Mouse (Mus musculus): ENCODE results near the gene Krt12. TPM values are rescaled to one million over a fixed set of nuclear protein-coding genes. Genes with fewer than 3 reads are reported as not detected.

The Krt12 gene
- polyA plus RNA-seq, 1 experiment, result not detected

DNA sequence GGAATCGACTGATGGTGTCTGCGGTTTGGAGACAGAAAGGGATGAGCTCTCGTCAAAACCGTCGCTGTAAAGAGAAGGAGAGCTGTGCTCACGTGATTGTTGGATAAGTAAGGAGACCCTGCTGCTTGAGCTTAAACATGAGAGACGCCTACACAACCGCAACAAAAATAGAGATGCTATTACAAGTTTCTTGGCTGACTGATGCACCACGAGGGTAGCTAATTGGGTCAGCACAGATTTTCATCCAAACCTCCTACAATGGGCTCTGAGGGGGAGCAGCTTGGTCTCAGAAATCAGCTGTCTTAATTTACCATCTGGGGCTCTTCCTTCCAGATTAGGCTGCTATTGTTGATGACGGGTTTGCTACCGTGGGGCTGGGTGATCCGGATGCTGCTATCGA lies 5.2 kb downstream of the Krt12 start:
- Histone ChIP-seq H3K27me3 (ENCODE audit: control insufficient read depth, insufficient read depth, low read length, poor library complexity, severe bottlenecking) (no peaks in the 10 kb centered on the region), H3K27ac (ENCODE audit: insufficient read depth, low read length) (no peak overlapping the region), H3K36me3 (ENCODE audit: control insufficient read depth, insufficient read depth, low read length, poor library complexity, severe bottlenecking) (no peaks in the 10 kb centered on the region), H3K4me3 (ENCODE audit: low read depth, low read length) (no peak overlapping the region), H3K4me1 (ENCODE audit: control insufficient read depth, insufficient read depth, low read length) (no peaks in the 10 kb centered on the region), H3K9ac (ENCODE audit: low read depth, poor library complexity, severe bottlenecking) (no peak overlapping the region), H3K9me3 (replicated peaks; ENCODE audit: control insufficient read depth, insufficient read depth, low read length, poor library complexity, severe bottlenecking) (no peaks in the 10 kb centered on the region)
- TF ChIP-seq EP300 (IDR thresholded peaks at IDR 0.05; ENCODE audit: insufficient read depth, low read depth, low read length) (no peak), CTCF (IDR thresholded peaks at IDR 0.05; ENCODE audit: low read depth, low read length) (no peak), POLR2A (IDR thresholded peaks at IDR 0.05; ENCODE audit: insufficient read depth, low read length) (no peak)

DNA sequence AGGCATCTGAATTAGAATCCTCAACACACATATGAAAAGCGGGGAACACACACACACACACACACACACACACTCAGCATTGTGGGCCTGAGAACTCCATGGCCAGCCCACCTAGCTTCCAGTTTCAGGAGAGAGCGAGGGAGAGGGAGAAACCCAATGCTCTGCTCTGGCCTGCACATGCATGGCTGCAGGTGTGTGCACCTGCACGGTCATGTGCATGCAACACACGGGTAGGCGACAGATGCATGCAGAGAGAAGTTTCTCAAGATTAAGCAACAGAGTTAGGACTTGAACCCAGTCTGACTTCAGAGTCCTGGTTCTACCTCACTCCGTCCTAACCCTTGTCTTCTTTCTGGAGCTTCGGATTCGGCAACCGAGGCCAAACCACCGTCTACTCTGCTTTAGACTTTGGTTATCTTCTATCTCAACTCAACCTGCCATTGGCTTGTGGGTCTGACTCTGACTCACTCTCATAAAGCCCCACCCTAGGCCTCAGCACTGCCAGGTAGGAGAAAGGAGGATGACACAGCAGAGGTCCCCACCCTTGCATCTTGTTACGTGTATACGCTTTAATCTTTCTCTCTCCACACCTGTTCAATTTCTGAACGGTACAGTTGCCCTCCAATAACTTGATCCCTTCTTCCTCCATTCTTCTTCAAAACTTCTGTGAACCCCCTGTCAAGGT lies 7.5 kb downstream of the Krt12 start:
- Histone ChIP-seq H3K9me3 (replicated peaks; ENCODE audit: control insufficient read depth, insufficient read depth, low read length, poor library complexity, severe bottlenecking) (no peaks in the 10 kb centered on the region), H3K9ac (ENCODE audit: low read depth, poor library complexity, severe bottlenecking) (no peak overlapping the region), H3K36me3 (ENCODE audit: control insufficient read depth, insufficient read depth, low read length, poor library complexity, severe bottlenecking) (no peaks in the 10 kb centered on the region), H3K27ac (ENCODE audit: insufficient read depth, low read length) (no peak overlapping the region), H3K4me1 (ENCODE audit: control insufficient read depth, insufficient read depth, low read length) (no peaks in the 10 kb centered on the region), H3K4me3 (ENCODE audit: low read depth, low read length) (no peak overlapping the region), H3K27me3 (ENCODE audit: control insufficient read depth, insufficient read depth, low read length, poor library complexity, severe bottlenecking) (no peaks in the 10 kb centered on the region)
- no peak for TF ChIP-seq POLR2A (IDR thresholded peaks at IDR 0.05; ENCODE audit: insufficient read depth, low read length)
- no peak for TF ChIP-seq EP300 (IDR thresholded peaks at IDR 0.05; ENCODE audit: insufficient read depth, low read depth, low read length)
- no peak for TF ChIP-seq CTCF (IDR thresholded peaks at IDR 0.05; ENCODE audit: low read depth, low read length)

DNA sequence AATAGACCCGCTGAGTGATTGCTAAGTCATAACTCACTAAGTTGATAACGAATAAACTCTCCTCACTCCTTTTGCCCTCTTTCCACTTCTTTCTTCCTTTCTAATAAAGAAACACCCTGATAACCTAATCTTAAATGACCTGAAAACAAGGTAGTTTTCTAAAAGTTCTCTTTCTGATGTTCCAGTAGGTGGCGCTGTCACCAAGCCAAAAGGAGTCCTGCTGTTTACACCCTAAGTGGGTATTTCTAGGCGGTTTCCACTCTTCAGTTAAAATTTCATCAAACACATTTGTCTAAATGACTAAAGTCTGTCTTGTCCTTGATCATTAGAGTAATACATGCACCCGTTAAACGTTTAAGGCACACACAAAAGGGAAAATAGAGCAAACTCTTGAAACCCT lies 8.8 kb downstream of the Krt12 start:
- Histone ChIP-seq H3K9ac (ENCODE audit: low read depth, poor library complexity, severe bottlenecking) (no peak overlapping the region), H3K4me1 (ENCODE audit: control insufficient read depth, insufficient read depth, low read length) (no peaks in the 10 kb centered on the region), H3K27ac (ENCODE audit: insufficient read depth, low read length) (no peak overlapping the region), H3K27me3 (ENCODE audit: control insufficient read depth, insufficient read depth, low read length, poor library complexity, severe bottlenecking) (no peaks in the 10 kb centered on the region), H3K9me3 (replicated peaks; ENCODE audit: control insufficient read depth, insufficient read depth, low read length, poor library complexity, severe bottlenecking) (no peaks in the 10 kb centered on the region), H3K4me3 (ENCODE audit: low read depth, low read length) (no peak overlapping the region), H3K36me3 (ENCODE audit: control insufficient read depth, insufficient read depth, low read length, poor library complexity, severe bottlenecking) (no peaks in the 10 kb centered on the region)
- TF ChIP-seq POLR2A (IDR thresholded peaks at IDR 0.05; ENCODE audit: insufficient read depth, low read length) (no peak), EP300 (IDR thresholded peaks at IDR 0.05; ENCODE audit: insufficient read depth, low read depth, low read length) (no peak), CTCF (IDR thresholded peaks at IDR 0.05; ENCODE audit: low read depth, low read length) (no peak)

DNA sequence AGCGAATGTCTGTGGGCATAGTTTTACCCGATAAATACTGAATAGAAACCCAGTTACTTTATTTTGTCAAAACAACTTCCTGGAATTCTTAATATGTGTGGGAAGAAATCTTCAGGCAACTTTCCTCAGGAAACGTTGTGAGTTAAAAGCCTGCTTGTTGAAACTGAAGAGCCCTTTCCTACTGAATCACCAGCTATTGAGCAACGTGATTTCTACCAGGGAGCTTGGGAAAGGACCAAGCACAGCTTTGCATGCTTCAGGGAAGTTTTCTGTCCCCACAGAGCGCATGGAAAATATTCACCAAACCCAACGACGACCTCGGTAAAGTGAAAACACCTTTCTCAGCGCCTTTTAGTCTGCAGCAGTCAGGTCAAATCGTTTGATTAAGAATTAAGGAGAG lies 15.9 kb downstream of the Krt12 start:
- H3K27ac ChIP-seq (ENCODE audit: insufficient read depth, low read length), result no peak overlapping the region
- no peaks in the 10 kb centered on the region for H3K36me3 ChIP-seq (ENCODE audit: control insufficient read depth, insufficient read depth, low read length, poor library complexity, severe bottlenecking)
- no peaks in the 10 kb centered on the region for H3K4me1 ChIP-seq (ENCODE audit: control insufficient read depth, insufficient read depth, low read length)
- no peak overlapping the region for H3K4me3 ChIP-seq (ENCODE audit: low read depth, low read length)
- no peaks in the 10 kb centered on the region for H3K27me3 ChIP-seq (ENCODE audit: control insufficient read depth, insufficient read depth, low read length, poor library complexity, severe bottlenecking)
- no peaks in the 10 kb centered on the region for H3K9me3 ChIP-seq (replicated peaks; ENCODE audit: control insufficient read depth, insufficient read depth, low read length, poor library complexity, severe bottlenecking)
- no peak for TF ChIP-seq CTCF (IDR thresholded peaks at IDR 0.05; ENCODE audit: low read depth, low read length)
- no peak for TF ChIP-seq EP300 (IDR thresholded peaks at IDR 0.05; ENCODE audit: insufficient read depth, low read depth, low read length)
- no peak for TF ChIP-seq POLR2A (IDR thresholded peaks at IDR 0.05; ENCODE audit: insufficient read depth, low read length)
- no peak overlapping the region for H3K9ac ChIP-seq (ENCODE audit: low read depth, poor library complexity, severe bottlenecking)

DNA sequence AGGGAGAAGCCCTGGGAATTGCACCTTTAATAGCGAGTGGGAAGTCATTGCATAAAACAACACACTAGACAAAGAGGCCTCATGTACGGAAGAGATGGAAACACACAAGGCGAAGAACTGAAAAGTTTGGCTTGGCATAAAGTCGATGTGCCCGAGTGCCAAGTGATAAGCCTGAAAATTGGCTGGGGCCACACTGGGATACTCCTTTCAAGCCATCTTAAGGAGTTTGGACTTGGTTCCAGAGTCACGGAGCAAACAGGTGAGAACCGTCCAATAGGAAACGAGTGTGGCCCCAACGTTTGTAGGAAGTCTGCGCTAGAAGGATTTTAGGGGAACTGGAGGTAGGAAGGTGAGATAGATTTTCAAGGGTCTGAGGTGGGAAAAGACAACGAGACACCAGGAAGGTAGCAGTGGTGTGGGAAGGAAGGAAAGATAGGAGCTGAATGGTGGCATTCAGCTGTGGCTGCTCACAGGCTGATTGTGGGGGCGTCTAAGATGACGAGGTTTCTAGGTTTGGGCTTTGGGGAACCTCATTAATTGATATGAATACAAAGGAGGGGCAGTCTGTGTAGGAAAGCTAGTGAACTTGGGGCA lies 22.0 kb downstream of the Krt12 start:
- H3K36me3 ChIP-seq (ENCODE audit: control insufficient read depth, insufficient read depth, low read length, poor library complexity, severe bottlenecking), result no peaks in the 10 kb centered on the region
- TF ChIP-seq EP300 (IDR thresholded peaks at IDR 0.05; ENCODE audit: insufficient read depth, low read depth, low read length) (no peak), POLR2A (IDR thresholded peaks at IDR 0.05; ENCODE audit: insufficient read depth, low read length) (no peak), CTCF (IDR thresholded peaks at IDR 0.05; ENCODE audit: low read depth, low read length) (no peak)
- H3K27me3 ChIP-seq (ENCODE audit: control insufficient read depth, insufficient read depth, low read length, poor library complexity, severe bottlenecking), result no peaks in the 10 kb centered on the region
- H3K9ac ChIP-seq (ENCODE audit: low read depth, poor library complexity, severe bottlenecking), result no peak overlapping the region
- H3K4me1 ChIP-seq (ENCODE audit: control insufficient read depth, insufficient read depth, low read length), result no peaks in the 10 kb centered on the region
- no peak overlapping the region for H3K27ac ChIP-seq (ENCODE audit: insufficient read depth, low read length)
- no peak overlapping the region for H3K4me3 ChIP-seq (ENCODE audit: low read depth, low read length)
- no peaks in the 10 kb centered on the region for H3K9me3 ChIP-seq (replicated peaks; ENCODE audit: control insufficient read depth, insufficient read depth, low read length, poor library complexity, severe bottlenecking)

DNA sequence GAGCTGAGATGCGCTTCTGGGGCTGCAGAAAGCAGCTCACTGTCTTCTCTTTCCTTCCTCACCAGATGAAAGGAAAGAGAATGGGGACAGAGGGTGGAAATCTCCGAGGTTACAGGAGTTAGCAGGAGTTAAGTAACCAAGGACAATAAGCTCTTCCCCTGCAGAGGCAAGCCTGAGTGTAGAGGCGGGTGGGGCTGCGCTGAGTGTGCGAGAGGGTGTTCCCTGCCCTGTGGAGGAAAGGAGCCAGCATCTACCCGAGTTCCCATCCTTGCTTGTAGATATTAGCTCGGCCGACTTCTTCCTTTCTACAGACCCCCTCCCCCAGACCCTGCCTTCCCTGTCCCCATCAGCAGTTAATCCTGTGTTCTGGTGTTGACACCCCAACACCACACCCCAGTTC lies 23.2 kb downstream of the Krt12 start:
- H3K27me3 ChIP-seq (ENCODE audit: control insufficient read depth, insufficient read depth, low read length, poor library complexity, severe bottlenecking), result no peaks in the 10 kb centered on the region
- H3K36me3 ChIP-seq (ENCODE audit: control insufficient read depth, insufficient read depth, low read length, poor library complexity, severe bottlenecking), result no peaks in the 10 kb centered on the region
- H3K27ac ChIP-seq (ENCODE audit: insufficient read depth, low read length), result no peak overlapping the region
- no peak overlapping the region for H3K4me3 ChIP-seq (ENCODE audit: low read depth, low read length)
- H3K9me3 ChIP-seq (replicated peaks; ENCODE audit: control insufficient read depth, insufficient read depth, low read length, poor library complexity, severe bottlenecking), result no peaks in the 10 kb centered on the region
- no peak overlapping the region for H3K9ac ChIP-seq (ENCODE audit: low read depth, poor library complexity, severe bottlenecking)
- no peaks in the 10 kb centered on the region for H3K4me1 ChIP-seq (ENCODE audit: control insufficient read depth, insufficient read depth, low read length)
- no peak for TF ChIP-seq POLR2A (IDR thresholded peaks at IDR 0.05; ENCODE audit: insufficient read depth, low read length)
- TF ChIP-seq CTCF (IDR thresholded peaks at IDR 0.05; ENCODE audit: low read depth, low read length), result no peak
- no peak for TF ChIP-seq EP300 (IDR thresholded peaks at IDR 0.05; ENCODE audit: insufficient read depth, low read depth, low read length)
